Mouse (Mus musculus): ENCODE measurements around the gene Fbrsl1.
A peak's percentile ranks its signal among the peaks of the same experiment; 100 is the strongest.

Gene Fbrsl1

DNA sequence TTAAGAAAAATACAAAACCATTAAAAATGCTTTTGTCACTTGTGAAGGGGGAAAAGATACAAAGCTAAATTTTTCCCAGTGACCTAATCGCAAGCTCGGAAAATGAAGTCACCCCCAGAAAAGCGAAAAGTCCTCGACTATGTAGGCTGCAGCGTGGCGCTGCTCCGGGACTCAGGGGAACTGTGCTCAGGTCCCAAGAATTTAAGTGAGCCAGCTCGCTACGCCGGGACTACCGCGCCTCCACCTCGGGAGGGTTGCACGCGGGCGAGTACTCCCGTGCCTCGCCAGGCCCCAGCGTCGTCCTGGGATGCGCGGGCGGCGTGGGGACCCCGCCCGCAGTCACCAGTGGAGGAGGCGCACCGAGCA is 85.5 kb downstream of the Fbrsl1 start:
- DNase-seq (ENCODE audit: low spot score in 2 of 2): no peak

DNA sequence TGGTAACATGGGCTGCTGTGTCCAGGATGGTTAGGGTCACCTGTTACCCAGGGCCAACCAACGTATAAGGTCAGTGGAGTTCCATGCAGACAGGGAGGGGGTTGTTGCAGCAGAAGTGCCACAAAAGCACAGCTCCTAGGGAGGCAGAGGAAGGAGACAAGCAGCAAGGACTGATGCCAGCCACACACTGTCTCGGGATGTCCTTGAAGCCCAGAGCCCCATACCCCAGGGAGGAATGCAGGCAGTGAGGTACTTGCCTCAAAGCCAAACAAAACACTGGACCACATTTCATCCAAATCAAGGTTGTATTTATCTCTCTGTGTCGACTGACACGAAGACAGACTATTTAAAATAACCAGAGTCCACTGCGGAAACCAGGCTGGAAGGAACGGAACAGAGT is 86.8 kb downstream of the Fbrsl1 start:
- DNase-seq (ENCODE audit: low spot score in 2 of 2): no peak

DNA sequence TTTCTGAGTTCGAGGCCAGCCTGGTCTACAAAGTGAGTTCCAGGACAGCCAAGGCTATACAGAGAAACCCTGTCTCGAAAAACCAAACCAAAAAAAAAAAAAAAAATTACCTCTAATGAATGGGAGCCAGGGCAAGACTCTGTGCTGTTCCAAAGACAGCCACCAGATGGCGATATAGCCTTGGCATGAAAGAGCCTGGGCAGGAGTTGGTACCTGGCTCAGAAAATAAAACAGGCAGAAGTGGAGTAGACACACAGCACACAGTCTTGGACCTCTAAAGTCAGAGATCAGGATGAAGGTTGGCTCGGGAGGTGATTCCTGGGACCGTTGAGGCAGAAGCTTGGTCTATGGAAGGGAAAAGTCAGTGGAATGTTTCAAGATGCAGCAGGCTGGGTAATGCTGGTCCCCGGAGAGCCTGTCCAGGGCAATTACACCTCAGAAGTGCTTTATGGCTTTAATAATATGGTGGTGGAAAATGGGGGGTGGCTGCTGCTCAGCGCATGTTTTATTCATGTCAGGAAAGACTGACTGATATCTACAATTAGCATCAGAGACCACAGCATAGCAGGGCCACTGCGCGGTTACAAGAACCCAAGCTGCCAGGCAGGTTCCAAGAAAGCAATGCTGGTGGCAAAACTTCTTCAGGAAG is 90.6 kb downstream of the Fbrsl1 start:
- DNase-seq (ENCODE audit: low spot score in 2 of 2): peak; percentile 47 to 80

DNA sequence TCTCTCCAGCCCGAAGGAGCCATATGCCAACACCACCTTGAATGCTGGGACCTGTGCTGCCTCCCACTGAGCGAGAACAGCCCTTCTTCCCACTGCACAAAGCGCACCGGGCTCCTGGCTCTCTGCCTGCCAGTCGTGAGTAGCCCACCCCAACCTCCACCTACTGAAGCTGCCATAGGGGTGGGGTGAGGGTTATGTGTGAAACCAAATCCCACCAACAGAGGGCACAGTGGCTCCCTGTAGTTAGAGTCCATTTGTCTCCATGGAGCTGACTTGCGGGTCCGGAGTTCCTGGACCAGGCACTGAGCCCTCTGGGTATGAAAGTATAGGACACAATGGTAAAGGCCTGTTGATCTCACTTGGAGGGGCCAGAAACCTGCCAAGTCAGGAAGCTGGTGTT is 93.6 kb downstream of the Fbrsl1 start:
- DNase-seq (ENCODE audit: low spot score in 2 of 2): peak in 1 of 2 experiments; percentile 42

DNA sequence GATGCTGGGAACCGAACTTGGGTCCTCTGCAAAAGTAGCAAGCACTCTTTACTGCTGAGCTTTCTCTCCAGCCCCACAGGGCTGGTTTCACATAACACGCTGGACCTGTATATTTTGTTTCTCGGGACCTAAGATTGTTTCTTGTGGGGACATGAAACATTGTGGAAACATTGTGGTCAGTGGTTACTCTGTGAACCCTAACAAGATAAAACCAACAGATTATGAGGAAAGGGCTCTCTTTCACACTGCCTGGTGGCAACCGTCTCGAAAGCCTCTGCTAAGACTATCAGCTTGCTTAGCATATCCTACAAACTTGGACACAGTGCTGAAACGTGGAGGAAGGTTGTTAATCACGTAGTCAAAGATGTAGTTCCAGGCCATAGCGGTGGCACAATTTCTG is 101.3 kb downstream of the Fbrsl1 start:
- DNase-seq (ENCODE audit: low spot score in 2 of 2): no peak

DNA sequence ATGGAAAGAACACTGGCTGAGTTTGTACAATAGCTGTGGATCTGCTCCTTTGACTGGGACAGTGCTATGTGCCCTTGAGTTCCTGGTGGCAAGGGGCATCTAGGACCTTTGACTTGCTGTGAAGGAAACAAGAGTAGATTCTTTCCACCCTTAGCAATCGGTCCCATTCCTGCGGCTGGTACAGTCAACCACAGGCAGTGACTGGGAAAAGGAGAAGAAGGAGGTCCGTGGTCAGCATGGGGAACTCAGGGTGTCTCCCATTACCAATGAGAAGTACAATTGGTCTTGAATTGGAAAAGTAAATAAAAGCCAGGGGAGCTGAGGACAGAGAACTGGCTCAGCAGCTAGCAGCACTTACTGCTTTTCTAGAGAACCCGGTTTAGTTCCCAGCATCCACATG is 102.8 kb downstream of the Fbrsl1 start:
- DNase-seq (ENCODE audit: low spot score in 2 of 2): no peak

DNA sequence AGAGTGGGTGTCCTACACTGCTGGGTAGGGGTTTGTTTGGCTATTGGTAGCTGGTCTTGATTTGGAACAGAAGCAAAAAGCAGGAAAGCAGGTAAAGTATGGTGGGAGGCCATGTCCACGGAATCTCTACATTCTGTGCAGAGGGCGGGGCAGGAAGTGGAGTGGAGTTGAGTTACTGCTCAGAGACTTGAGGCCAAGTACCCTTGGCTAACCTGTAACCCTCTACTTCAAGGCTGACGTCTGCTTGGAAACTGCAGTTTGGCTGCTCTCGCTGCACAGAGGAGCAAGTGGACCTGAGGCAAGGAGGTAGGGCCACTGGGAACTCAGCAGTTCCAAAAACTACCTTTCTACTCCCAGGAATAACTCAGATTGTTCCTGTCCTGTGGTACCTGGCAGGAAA is 103.8 kb downstream of the Fbrsl1 start, which contains the start of gene Lrcol1:
Gene Lrcol1, plus strand, starts transcription at position 207 of the 400 bp plus-strand sequence.
- no peak for DNase-seq (ENCODE audit: low spot score in 2 of 2)

DNA sequence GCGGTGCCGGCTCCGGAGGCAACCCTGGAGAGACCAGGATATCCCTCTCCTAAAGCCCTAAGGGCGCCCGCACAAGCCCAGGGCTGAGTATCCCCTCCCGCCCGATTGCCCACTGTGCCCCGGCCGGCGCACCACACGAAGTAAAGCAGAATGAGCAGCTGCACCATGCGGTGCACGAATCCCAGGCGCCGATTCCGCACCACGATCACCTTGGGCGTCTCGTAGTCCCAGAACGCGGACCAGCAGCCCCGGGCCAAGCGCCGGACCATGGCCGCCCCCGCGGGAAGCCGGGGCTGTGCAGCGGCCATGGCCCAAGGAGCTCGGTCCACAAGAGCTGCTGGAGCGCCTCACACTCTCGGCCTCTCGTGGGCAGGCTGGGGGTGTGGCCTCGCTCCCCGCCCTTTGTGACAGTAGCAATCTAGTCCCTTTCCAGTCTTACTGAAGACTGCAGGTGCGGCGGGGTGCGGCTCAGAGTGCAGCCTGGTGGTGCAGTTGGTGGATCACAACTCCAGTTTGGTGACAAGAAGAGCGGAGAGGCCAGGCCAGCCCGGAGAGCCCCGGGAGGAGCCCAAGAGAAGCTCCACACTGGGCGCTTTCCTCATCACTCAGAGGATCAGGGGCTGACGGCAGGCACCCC is 105.5 kb downstream of the Fbrsl1 start, which contains the start of gene P2rx2:
Gene P2rx2, minus strand, starts transcription at position 565 of the 637 bp plus-strand sequence.
- peak; percentile 8 to 28 for DNase-seq (ENCODE audit: low spot score in 2 of 2)

DNA sequence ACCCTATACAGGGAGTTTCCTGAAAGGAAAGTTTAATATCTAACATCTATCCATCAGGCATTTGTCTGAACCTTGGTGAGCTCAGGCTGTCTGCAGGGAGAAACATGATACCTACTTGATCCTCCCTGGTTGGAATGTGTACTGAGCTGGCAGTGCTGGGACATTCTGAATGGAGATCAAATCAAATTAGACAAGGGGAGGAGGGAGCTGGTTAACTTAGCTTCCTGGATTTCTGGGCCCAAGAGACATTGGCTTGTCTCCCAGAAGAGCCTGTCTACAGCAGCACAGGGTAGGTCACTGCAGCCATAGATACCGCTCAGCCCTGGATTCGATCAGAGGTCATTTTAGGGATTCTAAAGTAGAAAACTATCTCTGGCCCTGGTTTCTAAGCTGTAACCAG is 109.5 kb downstream of the Fbrsl1 start:
- DNase-seq (ENCODE audit: low spot score in 2 of 2): no peak

DNA sequence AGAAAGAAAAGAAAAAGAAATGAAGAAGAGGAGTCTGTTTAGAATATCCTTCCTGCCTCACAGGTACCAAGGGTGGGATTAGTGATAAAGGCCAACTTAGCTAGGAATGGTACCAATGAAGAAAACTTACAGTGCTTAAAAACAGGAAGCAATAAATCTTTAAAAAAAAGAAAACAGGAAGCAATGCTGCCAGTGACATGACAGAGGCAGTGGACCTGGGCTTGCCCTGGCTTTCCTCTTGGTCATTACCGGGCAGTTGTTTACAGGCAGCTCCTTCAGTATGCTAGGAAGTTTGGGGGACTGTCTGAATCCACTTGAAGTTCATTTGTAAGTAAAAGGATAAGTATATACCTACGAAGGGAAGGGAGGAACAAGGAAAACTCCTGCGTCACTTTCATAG is 117.8 kb downstream of the Fbrsl1 start:
- no peak for DNase-seq (ENCODE audit: low spot score in 2 of 2)

DNA sequence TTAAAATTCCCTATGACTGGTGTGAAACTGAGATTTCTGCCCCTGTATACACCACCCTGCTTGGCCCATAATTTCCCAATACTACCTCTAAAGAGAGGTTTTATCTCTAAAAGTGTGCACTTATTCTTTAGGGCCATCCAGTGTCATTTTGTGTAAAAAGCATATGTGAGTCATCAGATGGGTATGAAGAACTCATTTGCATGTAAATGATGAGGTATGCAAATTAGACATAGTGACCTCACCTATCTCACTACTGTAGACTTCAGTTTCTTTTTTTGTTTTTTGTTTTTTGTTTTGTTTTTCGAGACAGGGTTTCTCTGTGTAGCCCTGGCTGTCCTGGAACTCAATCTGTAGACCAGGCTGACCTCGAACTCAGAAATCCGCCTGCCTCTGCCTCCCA is 135.2 kb downstream of the Fbrsl1 start:
- DNase-seq (ENCODE audit: low spot score in 2 of 2): no peak
